Mouse (Mus musculus): ENCODE results near the gene Psmb3. TPM values are rescaled to one million over a fixed set of nuclear protein-coding genes. Genes with fewer than 3 reads are reported as not detected.
A peak's percentile ranks its signal among the peaks of the same experiment; 100 is the strongest.

Gene Psmb3
- polyA plus RNA-seq, 1 experiment from 2014 or later = 374 TPM

- ATAC-seq (ENCODE audit: low read depth) = no peak
- Histone ChIP-seq H3K36me3 (peaks cover 68% of the 10 kb centered on the region), H3K27ac (no peak overlapping the region), H3K27me3 (no peaks in the 10 kb centered on the region), H3K4me2 (no peak overlapping the region), H3K9ac (no peak overlapping the region), H3K9me3 (replicated peaks) (no peaks in the 10 kb centered on the region), H3K4me3 (replicated peaks) (no peak overlapping the region), H3K4me1 (replicated peaks) (no peaks in the 10 kb centered on the region)
- 91% methylated on average over 15 of the region's 15 CpGs for WGBS (ENCODE audit: insufficient replicate concordance)
- no peak for DNase-seq
Measured at GRCm38 (mm10) chr11:97712286-97712685, 9.1 kb downstream of the Psmb3 start.

- no peak overlapping the region for H3K4me3 ChIP-seq (replicated peaks)
- peaks cover 69% of the 10 kb centered on the region for H3K36me3 ChIP-seq
- H3K27ac ChIP-seq = no peak overlapping the region
- DNase-seq (no peak), ATAC-seq (ENCODE audit: low read depth) (no peak)
- H3K9me3 ChIP-seq (replicated peaks) = no peaks in the 10 kb centered on the region
- no peaks in the 10 kb centered on the region for H3K27me3 ChIP-seq
- WGBS (ENCODE audit: insufficient replicate concordance) = 79% methylated on average over 8 of the region's 8 CpGs
- no peak overlapping the region for H3K4me2 ChIP-seq
- no peaks in the 10 kb centered on the region; the same call in 1 of the 2 replicates for H3K4me1 ChIP-seq (replicated peaks)
- H3K9ac ChIP-seq = no peak overlapping the region
Measured at GRCm38 (mm10) chr11:97713896-97714295, 10.7 kb downstream of the Psmb3 start.

- 91% methylated on average over 3 of the region's 3 CpGs for WGBS (ENCODE audit: insufficient replicate concordance)
- Histone ChIP-seq H3K4me2 (no peak overlapping the region), H3K27ac (no peak overlapping the region), H3K9me3 (replicated peaks) (no peaks in the 10 kb centered on the region), H3K4me3 (replicated peaks) (no peak overlapping the region), H3K27me3 (no peaks in the 10 kb centered on the region), H3K36me3 (peaks cover 69% of the 10 kb centered on the region), H3K4me1 (replicated peaks) (peaks cover 4% of the 10 kb centered on the region; the same call in 1 of the 2 replicates), H3K9ac (no peak overlapping the region)
- ATAC-seq (ENCODE audit: low read depth) (no peak), DNase-seq (no peak)
Measured at GRCm38 (mm10) chr11:97714356-97714755, 11.2 kb downstream of the Psmb3 start.

- 68% methylated on average over 14 of the region's 14 CpGs for WGBS (ENCODE audit: insufficient replicate concordance)
- no peak overlapping the region for H3K9ac ChIP-seq
Measured at GRCm38 (mm10) chr11:97714784-97715760, 11.9 kb downstream of the Psmb3 start.

GRCm38 (mm10) chr11:97716021-97716420, 12.8 kb downstream of the Psmb3 start:
- peaks cover 81% of the 10 kb centered on the region for H3K36me3 ChIP-seq
- 77% methylated on average over 8 of the region's 8 CpGs for WGBS (ENCODE audit: insufficient replicate concordance)

More at GRCm38 (mm10) chr11:97714784-97715760, 11.9 kb downstream of the Psmb3 start:
- H3K4me3 ChIP-seq (replicated peaks) = no peak overlapping the region
- ATAC-seq (ENCODE audit: low read depth) (0 out of 2 replicates have a peak, but pooled peaks have one; percentile 37), DNase-seq (no peak)
- no peak overlapping the region for H3K27ac ChIP-seq
- H3K4me1 ChIP-seq (replicated peaks) = peaks cover 9% of the 10 kb centered on the region; the same call in 1 of the 2 replicates
- no peak overlapping the region for H3K4me2 ChIP-seq
- no peaks in the 10 kb centered on the region for H3K9me3 ChIP-seq (replicated peaks)
- peaks cover 75% of the 10 kb centered on the region for H3K36me3 ChIP-seq
- H3K27me3 ChIP-seq = no peaks in the 10 kb centered on the region

GRCm38 (mm10) chr11:97717369-97718280, 14.4 kb downstream of the Psmb3 start:
- 76% methylated on average over 26 of the region's 26 CpGs for WGBS (ENCODE audit: insufficient replicate concordance)

More at GRCm38 (mm10) chr11:97716021-97716420, 12.8 kb downstream of the Psmb3 start:
- no peaks in the 10 kb centered on the region for H3K9me3 ChIP-seq (replicated peaks)
- DNase-seq (no peak), ATAC-seq (ENCODE audit: low read depth) (no peak)
- no peak overlapping the region for H3K4me2 ChIP-seq
- H3K4me3 ChIP-seq (replicated peaks) = no peak overlapping the region
- peaks cover 9% of the 10 kb centered on the region; the same call in 1 of the 2 replicates for H3K4me1 ChIP-seq (replicated peaks)
- H3K27me3 ChIP-seq = no peaks in the 10 kb centered on the region
- no peak overlapping the region for H3K27ac ChIP-seq
- H3K9ac ChIP-seq = no peak overlapping the region

GRCm38 (mm10) chr11:97718281-97718860, 15.2 kb downstream of the Psmb3 start:
- DNase-seq (no peak), ATAC-seq (ENCODE audit: low read depth) (0 out of 2 replicates have a peak, but pooled peaks have one; percentile 12)
- Histone ChIP-seq H3K36me3 (peaks cover 79% of the 10 kb centered on the region), H3K9ac (no peak overlapping the region), H3K27me3 (no peaks in the 10 kb centered on the region), H3K4me1 (replicated peaks) (peaks cover 9% of the 10 kb centered on the region; the same call in 1 of the 2 replicates), H3K4me3 (replicated peaks) (no peak overlapping the region), H3K4me2 (no peak overlapping the region), H3K9me3 (replicated peaks) (no peaks in the 10 kb centered on the region), H3K27ac (peak overlapping the region; percentile 43)
- 56% methylated on average over 15 of the region's 15 CpGs for WGBS (ENCODE audit: insufficient replicate concordance)

More at GRCm38 (mm10) chr11:97717369-97718280, 14.4 kb downstream of the Psmb3 start:
- DNase-seq = no peak
- Histone ChIP-seq H3K27ac (0 out of 2 replicates have a peak overlapping the region, but pooled peaks have one; percentile 43), H3K4me3 (replicated peaks) (no peak overlapping the region), H3K4me2 (no peak overlapping the region), H3K36me3 (peaks cover 81% of the 10 kb centered on the region), H3K27me3 (no peaks in the 10 kb centered on the region), H3K9ac (no peak overlapping the region), H3K9me3 (replicated peaks) (no peaks in the 10 kb centered on the region), H3K4me1 (replicated peaks) (peaks cover 9% of the 10 kb centered on the region; the same call in 1 of the 2 replicates)
- ATAC-seq (ENCODE audit: low read depth) = no peak

GRCm38 (mm10) chr11:97719041-97719440, 15.8 kb downstream of the Psmb3 start:
- WGBS (ENCODE audit: insufficient replicate concordance) = 78% methylated on average over 4 of the region's 4 CpGs
- DNase-seq (no peak), ATAC-seq (ENCODE audit: low read depth) (no peak)

GRCm38 (mm10) chr11:97721338-97721737, 18.1 kb downstream of the Psmb3 start:
- Histone ChIP-seq H3K36me3 (peaks cover 93% of the 10 kb centered on the region), H3K4me3 (replicated peaks) (no peak overlapping the region), H3K27me3 (no peaks in the 10 kb centered on the region), H3K4me2 (no peak overlapping the region), H3K4me1 (replicated peaks) (peaks cover 17% of the 10 kb centered on the region; the same call in 1 of the 2 replicates), H3K9me3 (replicated peaks) (no peaks in the 10 kb centered on the region), H3K27ac (no peak overlapping the region), H3K9ac (no peak overlapping the region)
- DNase-seq = no peak
- ATAC-seq (ENCODE audit: low read depth) = no peak
- 81% methylated on average over 4 of the region's 4 CpGs for WGBS (ENCODE audit: insufficient replicate concordance)

More at GRCm38 (mm10) chr11:97719041-97719440, 15.8 kb downstream of the Psmb3 start:
- Histone ChIP-seq H3K9me3 (replicated peaks) (no peaks in the 10 kb centered on the region), H3K36me3 (peaks cover 79% of the 10 kb centered on the region), H3K9ac (no peak overlapping the region), H3K4me3 (replicated peaks) (no peak overlapping the region), H3K4me1 (replicated peaks) (peaks cover 14% of the 10 kb centered on the region; the same call in 1 of the 2 replicates), H3K27me3 (no peaks in the 10 kb centered on the region), H3K4me2 (no peak overlapping the region), H3K27ac (peak overlapping the region; percentile 43)

GRCm38 (mm10) chr11:97723709-97724108, 20.5 kb downstream of the Psmb3 start:
- WGBS (ENCODE audit: insufficient replicate concordance) = 42% methylated on average over 7 of the region's 7 CpGs
- Histone ChIP-seq H3K9me3 (replicated peaks) (no peaks in the 10 kb centered on the region), H3K36me3 (peaks cover 95% of the 10 kb centered on the region), H3K4me3 (replicated peaks) (no peak overlapping the region), H3K9ac (no peak overlapping the region), H3K27ac (no peak overlapping the region), H3K4me2 (no peak overlapping the region), H3K4me1 (replicated peaks) (peaks cover 25% of the 10 kb centered on the region; the same call in 1 of the 2 replicates), H3K27me3 (no peaks in the 10 kb centered on the region)
- DNase-seq (no peak), ATAC-seq (ENCODE audit: low read depth) (no peak)
